Mouse (Mus musculus) thymus, adult 18-20 months (tissue): ENCODE measurements around the gene Rab3a.

ENCODE experiments used
- DNase-seq, 2 experiments: peaks; one replicate each; pipeline ENCODE4 v3.0.0; 2022; ENCODE audit warnings: mixed read lengths in 2 of 2

Rab3a gene

DNA sequence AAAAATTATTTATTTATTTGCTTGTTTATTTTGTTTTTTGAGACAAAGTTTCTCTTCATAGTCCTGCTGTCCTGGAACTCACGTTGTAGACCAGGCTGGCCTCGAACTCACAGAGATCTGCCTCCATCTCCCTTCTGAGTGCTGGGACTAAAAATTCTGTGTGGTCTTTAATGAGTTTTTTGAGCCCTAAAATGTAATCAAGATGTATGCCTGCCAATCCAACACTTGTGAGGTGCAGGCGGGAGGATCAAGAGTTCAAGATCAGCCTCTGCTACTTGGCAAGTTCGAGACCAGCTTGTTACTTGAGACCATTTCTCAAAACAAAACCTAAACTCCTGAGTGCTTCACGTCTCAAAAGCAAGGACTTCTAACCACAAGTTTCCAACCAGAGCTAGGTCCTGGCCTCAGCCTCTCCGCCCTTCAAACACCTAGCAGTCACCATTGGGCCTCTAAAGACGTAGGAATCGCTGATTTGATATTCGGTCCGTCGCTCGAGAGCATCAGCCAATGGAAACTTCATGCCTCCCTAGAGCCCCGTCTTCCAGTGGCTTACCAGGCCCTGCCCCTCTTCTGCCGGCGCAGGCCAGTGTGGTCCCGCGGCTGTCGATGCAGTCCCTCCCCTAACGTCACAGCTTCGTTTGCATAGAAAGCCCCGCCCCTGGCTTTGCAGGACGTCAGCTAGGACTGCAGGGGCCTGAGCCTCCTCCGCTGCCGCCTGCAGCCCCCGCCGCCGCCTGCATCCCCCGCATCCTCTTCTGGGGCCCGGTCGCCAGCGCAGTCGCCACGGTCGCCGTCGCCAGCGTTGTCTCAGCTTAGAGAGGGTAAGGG, at the start of gene Rab3a:
Gene Rab3a, plus strand, starts transcription at position 637 of the 828 bp plus-strand sequence.
- DNase-seq: peak; percentile 94 to 97

- no peak for DNase-seq
Measured at GRCm38 (mm10) chr8:70708281-70708680, 46.2 kb upstream of the Rab3a start.

- DNase-seq: no peak
Measured at GRCm38 (mm10) chr8:70709794-70710193, 44.7 kb upstream of the Rab3a start.

- no peak for DNase-seq
Measured at GRCm38 (mm10) chr8:70710296-70710695, 44.2 kb upstream of the Rab3a start.

DNA sequence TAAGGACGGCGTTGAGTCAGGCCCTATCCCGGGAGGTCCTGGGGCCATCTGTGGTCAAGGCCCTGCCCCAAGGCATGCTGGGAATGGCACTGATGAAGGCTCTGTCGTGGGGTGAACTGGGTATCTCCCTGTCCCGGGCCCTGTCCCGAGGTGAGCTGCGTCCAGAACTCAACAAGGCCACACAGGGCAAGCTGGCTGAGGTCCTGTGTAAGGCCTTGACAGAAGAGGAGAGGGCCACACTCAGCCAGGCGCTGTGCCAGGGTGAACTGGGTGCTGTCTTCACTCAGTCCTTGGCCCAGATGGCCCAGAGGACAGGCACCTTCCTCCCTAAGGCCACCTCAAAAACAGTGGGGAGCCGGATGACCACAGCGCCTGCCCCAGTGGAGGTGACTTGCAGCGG, 43.4 kb upstream of the Rab3a start:
- DNase-seq: no peak

DNA sequence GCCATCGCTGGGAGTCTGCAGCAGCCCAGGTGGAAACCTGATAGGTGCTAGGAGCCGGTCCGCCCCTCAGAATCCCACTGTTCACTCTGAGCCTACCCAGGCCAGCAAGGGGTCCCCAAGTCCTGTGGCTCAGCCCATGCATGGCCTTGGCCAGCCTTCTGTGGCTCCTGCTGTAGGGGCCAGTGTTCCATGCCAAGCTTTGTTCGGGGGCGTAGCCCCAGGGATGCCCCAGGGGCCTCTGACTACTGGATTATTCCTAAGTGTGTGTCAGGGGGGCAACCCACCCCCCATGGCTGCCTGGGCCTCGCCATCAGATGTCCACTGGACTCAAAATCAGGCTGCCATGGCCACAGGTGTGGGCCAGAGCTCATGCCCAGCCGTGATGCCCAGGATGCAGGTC, 40.5 kb upstream of the Rab3a start:
- DNase-seq: no peak

DNA sequence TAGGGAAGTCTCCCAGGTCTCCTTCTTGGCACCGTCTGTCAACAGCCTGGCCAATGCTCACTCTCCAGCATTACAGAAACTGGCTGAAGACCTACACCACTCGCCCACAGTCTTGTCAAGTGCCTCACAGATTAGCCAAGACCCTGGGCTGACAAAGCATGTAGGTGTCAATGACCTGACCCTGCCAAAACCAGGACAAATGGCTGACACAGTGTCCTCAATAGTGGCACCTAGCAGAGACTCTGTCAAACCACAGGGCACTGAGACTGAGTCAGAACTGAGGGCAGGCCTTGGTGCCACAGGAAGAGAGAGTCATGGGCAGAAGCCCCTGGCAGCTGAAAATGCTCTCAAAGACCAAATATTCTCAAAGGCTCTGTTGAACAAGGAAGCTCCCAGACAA, 39.4 kb upstream of the Rab3a start:
- DNase-seq: no peak

GRCm38 (mm10) chr8:70716521-70717400, 37.7 kb upstream of the Rab3a start:
- DNase-seq: no peak

GRCm38 (mm10) chr8:70718297-70718696, 36.2 kb upstream of the Rab3a start, which contains the start of gene Gm3336:
Gene Gm3336 (plus strand): TSS chr8:70718543.
- peak; percentile 58 to 65 for DNase-seq

GRCm38 (mm10) chr8:70719796-70720270, 34.6 kb upstream of the Rab3a start:
- no peak for DNase-seq

DNA sequence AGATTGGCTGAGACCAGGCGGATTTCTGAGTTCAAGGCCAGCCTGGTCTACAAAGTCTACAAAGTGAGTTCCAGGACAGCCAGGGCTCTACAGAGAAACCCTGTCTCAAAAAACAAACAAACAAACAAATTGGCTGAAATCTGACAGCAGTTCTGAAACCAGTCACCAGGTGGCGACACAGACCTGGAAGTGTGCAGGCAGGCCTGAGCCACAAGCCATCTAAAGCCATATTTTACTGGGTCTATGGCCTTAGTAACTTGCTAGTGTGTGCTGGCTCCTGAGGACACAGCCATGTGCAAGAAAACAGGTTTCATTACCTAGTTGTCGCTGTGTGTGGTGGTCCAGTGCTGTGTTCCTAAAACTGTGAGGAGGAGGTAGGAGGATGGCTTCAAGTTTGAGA, 33.7 kb upstream of the Rab3a start:
- peak in 1 of 2 experiments; percentile 41 for DNase-seq

DNA sequence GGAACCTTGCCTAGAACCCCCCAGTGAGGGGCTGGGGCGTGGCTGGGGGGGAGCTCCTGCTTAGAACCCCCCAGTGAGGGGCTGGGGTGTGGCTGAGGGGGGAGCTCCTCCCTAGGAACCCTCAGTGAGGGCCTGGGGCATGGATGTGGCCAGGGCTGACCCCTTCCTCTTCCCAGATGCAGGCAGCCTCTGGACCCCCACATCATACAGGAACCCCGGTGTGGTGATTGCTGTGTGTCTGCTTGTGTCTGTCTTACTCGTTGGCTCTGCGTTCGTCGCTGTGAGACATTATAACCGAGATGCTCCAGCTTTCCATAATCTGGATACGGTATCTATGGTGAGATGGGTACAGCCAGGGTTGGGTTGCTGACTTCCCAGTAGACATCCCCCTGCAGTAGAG, 32.9 kb upstream of the Rab3a start:
- no peak for DNase-seq

DNA sequence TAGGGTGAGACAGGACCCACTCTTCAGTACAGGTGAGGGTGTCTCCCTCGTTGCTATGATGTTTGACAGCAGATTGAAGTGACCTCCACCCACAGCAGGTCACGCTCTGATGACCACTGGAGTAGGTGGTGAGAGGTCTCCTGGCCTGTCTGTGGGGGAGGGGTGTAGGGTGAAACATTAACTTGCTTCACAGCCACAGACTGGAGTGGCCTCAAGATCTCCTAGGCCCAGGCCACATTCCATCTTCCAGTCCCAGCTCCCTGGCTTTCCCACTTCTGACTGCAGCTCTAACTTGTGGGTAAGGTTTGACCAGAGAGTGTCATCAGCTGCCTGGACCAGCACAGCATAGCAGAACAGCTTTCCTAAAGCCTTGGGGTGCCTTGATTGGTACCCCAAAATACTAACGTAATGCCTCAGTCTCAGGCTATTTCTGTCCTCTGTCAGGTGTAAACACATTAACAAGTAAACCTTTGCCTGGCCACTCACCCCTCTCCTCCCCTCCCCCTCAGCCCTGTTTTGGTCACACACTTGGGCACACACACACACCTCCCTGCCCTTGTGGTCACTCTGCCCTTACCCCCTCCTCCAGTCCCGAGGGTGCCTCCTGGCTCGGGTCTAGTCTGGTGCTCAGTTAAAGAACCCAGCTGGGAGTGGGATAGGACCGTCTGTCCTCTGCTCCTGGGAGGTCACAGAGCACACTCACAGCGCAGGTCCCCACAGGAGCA, 30.8 kb upstream of the Rab3a start, which contains the start of gene Pde4c:
Gene Pde4c, plus strand, starts transcription at position 235 of the 725 bp plus-strand sequence.
- no peak for DNase-seq

- DNase-seq: no peak
Measured at GRCm38 (mm10) chr8:70724216-70724615, 30.3 kb upstream of the Rab3a start.

GRCm38 (mm10) chr8:70725792-70726447, 28.6 kb upstream of the Rab3a start:
- no peak for DNase-seq

DNA sequence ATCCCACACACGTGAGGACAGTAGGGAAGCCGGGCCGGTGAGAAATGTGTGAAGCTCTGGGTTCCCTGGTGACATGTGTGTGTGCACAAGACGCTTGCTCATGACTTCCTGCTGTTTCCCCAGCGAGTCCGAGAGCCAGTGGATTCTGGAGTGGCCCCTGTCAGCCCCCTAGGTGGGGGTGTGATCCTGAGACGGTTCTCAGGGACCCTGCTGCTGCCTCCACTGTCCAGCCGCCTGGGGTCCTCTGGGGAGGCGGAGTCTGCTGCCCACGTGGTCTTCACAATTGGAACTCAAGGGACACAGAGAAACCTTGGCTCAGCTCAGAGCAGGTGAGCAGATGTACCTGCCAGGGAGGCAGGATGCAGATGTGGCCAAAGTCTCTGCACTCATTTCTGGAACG, 27.8 kb upstream of the Rab3a start:
- DNase-seq: no peak

- DNase-seq: no peak
Measured at GRCm38 (mm10) chr8:70729808-70730475, 24.5 kb upstream of the Rab3a start.

- no peak for DNase-seq
Measured at GRCm38 (mm10) chr8:70730956-70731355, 23.5 kb upstream of the Rab3a start.

GRCm38 (mm10) chr8:70737705-70738104, 16.8 kb upstream of the Rab3a start:
- no peak for DNase-seq

GRCm38 (mm10) chr8:70738211-70738610, 16.3 kb upstream of the Rab3a start:
- no peak for DNase-seq

DNA sequence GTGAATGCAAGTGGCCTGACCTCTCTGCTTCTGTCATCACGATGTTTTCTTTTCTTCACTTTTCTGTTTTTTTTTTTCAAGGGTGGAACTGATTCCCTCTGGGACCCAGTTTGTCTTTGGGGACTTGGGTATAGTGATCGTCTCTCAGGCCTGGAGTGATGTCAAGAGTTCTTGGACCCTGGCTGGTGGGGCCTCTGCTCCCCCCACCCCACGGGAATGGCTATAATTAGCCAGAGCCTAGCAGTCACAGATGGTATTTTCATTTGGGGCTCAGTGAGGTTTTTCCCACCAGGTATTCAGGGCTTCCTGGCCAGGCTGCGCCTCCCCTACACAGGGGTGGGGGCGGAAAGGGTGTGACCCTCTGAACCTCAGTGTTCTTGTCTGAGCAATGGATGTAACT, 12.8 kb upstream of the Rab3a start:
- DNase-seq: no peak

GRCm38 (mm10) chr8:70742176-70742575, 12.3 kb upstream of the Rab3a start:
- DNase-seq: no peak
